Mouse (Mus musculus): Measurements from ENCODE around the gene Rnf212b.

DNA sequence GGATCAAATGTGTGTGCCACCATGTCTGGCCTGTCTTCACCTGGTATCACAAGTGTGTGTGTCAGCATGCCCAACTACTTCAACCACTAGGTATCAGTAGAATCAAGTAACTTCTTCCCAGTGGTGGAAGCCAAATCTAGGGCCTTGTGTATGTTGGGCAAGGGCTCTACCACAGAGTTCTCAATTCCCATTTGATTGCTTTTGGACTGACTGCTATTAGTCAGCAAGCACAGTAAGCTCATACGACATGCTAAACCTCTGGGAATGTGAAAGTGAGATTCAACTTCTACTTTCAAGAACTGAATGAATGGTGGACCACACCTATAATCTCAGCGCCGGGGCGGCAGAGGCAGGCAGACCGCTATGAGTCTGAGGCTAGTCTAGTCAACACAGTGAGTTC is 43.6 kb upstream of the Rnf212b start:
- TF ChIP-seq CTCF (IDR thresholded peaks at IDR 0.05; ENCODE audit: low read depth), result no peak
- TF ChIP-seq EP300 (IDR thresholded peaks at IDR 0.05; ENCODE audit: low read depth), result no peak
